Mouse (Mus musculus): Measurements from ENCODE around the gene Psmd7.
A peak's percentile ranks its signal among the peaks of the same experiment; 100 is the strongest.

Gene Psmd7

DNA sequence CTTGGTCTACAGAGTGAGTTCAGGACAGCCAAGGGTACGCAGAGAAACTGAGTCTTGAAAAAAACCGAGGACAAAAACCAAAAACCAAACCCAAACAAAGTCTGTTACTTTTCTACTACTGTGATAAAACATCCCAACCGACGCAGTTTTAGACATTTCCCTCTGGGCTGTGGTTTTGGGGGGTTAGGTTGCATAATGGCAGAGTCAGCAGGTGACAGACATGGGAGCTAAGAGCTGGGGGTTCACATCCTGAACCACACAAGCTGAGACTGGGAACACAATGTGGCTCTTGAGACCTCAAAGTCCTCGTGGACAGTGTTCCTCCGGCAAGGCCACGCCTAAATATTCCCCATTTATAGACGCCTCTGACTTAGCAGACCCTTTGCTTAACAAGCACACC is 10.1 kb downstream of the Psmd7 start:
- no peak for DNase-seq (ENCODE audit: low spot score in 2 of 2)

GRCm38 (mm10) chr8:107577640-107578039 is 10.6 kb downstream of the Psmd7 start:
- DNase-seq (ENCODE audit: low spot score in 2 of 2) = no peak

- DNase-seq (ENCODE audit: low spot score in 2 of 2) = peak; percentile 69 to 83
Measured at GRCm38 (mm10) chr8:107576702-107577101, 11.6 kb downstream of the Psmd7 start.

DNA sequence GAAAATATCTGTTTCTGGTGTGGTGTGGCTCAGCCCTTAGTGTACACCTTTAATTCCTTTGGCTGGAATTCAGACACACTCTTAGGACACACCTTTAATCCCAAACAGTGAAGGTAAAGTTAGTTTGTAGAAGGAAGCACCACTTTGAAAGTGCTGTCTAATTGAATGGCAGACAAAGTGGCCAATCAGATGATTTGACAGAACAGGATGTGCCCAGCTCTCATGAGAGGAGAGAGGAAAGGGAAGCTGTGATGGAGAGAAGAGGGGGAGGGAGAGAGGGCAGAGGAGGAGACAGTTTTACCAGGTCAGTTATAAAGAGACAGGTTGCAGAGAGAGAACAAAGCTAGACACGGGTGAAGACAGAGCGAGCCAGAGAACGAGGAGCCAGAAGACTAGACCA is 13.5 kb downstream of the Psmd7 start:
- DNase-seq (ENCODE audit: low spot score in 2 of 2) = no peak

DNA sequence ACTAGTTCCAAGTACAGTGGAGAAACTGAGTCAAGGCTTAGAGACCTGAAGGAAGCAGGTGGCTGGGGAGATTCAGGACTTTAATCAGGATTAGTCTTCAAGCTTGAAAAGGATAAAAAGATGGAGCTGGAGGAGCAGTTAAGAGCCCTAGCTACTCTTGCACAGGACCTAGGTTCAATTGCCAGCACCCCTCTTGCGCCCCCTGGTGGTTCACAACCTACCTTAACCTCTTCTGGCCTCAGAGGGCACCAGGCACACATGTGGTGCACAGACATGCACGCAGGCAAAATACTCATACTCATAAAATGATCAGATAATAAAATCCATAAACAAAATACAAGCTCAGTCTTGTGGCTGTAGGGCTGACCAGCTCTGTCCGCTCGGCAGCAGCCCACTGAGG is 15.8 kb downstream of the Psmd7 start:
- peak; percentile 79 to 91 for DNase-seq (ENCODE audit: low spot score in 2 of 2)

- no peak for DNase-seq (ENCODE audit: low spot score in 2 of 2)
Measured at GRCm38 (mm10) chr8:107571486-107572135, 16.7 kb downstream of the Psmd7 start.

- DNase-seq (ENCODE audit: low spot score in 2 of 2) = no peak
Measured at GRCm38 (mm10) chr8:107571046-107571445, 17.2 kb downstream of the Psmd7 start.

- DNase-seq (ENCODE audit: low spot score in 2 of 2) = no peak
Measured at GRCm38 (mm10) chr8:107562164-107562563, 26.1 kb downstream of the Psmd7 start.

GRCm38 (mm10) chr8:107560820-107561536 is 27.3 kb downstream of the Psmd7 start:
- peak in 1 of 2 experiments; percentile 37 for DNase-seq (ENCODE audit: low spot score in 2 of 2)

- DNase-seq (ENCODE audit: low spot score in 2 of 2) = no peak
Measured at GRCm38 (mm10) chr8:107556511-107556936, 31.7 kb downstream of the Psmd7 start.

DNA sequence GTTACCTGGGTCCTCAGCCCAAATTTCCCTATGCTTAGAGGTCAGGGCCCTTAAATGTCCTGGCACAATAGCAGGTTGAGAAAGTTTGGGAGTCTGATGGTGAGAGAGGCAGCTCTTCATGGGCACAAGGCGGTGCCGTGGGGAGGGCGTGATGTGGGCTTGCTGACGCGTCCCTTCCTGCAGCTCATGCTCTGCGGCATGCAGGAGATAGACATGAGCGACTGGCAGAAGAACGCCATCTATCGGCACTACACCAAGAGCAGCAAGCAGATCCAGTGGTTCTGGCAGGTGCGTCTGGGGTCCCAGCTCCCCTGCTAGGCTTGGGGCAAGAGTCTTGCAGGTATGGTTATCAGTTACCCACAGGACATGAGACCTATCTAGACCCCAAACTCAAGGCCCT is 33.0 kb downstream of the Psmd7 start:
- DNase-seq (ENCODE audit: low spot score in 2 of 2) = peak in 1 of 2 experiments; percentile 45

DNA sequence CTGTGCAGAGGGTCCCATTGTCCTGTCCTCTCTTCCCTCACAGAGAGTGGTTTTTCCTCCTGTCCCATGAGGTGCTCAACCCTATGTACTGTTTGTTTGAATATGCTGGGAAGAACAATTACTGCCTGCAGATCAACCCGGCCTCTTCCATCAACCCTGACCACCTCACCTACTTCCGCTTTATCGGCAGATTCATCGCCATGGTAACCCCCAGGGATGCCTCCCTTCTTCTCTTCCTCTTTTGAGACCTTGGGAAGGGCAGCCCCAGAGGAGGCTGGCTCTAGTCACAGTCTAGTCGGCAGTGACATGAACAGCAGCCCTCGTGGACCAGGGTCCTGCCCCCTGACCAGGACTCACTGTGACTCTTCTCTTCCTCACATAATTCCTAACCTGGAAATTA is 36.0 kb downstream of the Psmd7 start:
- DNase-seq (ENCODE audit: low spot score in 2 of 2) = peak in 1 of 2 experiments; percentile 48

DNA sequence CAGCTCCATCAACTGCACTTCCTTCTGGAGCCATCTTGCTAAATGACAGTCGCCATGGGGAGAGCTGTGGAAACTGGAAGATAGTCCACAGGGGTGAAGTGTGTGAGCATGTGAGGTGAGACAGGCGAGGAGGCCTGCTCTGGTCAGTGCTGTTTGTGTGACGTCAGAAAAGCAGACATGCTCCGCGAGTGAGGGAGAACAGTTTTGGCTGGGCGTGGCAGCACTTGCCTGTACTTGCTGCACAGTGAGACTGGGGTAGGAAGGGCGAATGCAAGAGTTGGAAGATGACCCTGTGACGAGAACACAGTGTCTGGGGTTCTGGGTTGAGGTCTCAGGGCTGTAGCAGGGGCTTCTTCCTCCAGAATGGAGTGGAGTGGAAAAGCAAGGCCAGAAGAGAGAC is 41.4 kb downstream of the Psmd7 start:
- DNase-seq (ENCODE audit: low spot score in 2 of 2) = no peak

DNA sequence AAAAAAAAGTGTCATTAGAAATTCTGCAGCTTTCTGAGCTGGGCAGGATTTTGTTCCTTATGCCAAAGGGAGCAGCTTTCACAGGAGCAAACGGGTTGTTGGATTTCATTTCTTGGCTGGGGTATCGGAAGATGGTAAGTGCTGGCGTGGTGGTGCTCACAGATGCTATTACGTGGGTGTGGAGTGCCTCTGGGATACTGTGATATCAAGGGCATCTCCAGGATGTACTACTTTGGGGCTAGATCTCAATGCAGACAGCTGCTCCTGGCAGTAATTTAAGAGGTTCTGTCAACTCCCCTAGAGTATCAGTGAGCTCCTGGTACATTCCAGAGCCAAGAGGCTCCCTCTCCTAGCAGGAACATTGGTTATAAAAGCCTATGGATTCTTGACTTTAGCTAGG is 42.1 kb downstream of the Psmd7 start:
- no peak for DNase-seq (ENCODE audit: low spot score in 2 of 2)

DNA sequence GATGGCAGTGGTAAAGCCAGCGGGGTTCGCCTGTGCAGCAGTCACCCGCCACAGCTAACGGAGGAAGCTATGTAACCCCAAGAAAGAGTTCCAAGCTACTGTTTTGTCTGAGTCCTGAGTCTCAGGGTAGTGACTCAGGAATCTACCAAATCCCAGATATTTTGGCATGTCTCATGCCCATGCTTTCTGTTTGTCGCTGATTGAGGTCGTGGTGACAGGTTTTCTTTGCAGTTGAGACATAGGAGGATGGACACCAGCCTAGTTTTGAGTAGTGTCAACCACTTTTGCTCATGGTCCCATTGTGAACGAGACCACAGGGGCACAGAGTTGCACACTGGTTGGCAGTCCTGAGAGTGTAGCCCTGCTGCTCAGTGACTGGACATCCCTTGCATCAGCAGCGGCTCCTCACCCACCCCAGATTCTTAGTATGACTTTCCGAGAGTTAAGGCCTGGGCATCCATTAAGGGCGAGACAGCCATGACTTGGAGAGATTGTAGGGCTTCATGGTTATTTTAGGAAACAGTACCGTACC is 42.6 kb downstream of the Psmd7 start:
- DNase-seq (ENCODE audit: low spot score in 2 of 2) = no peak

GRCm38 (mm10) chr8:107544651-107545174 is 43.6 kb downstream of the Psmd7 start:
- no peak for DNase-seq (ENCODE audit: low spot score in 2 of 2)

DNA sequence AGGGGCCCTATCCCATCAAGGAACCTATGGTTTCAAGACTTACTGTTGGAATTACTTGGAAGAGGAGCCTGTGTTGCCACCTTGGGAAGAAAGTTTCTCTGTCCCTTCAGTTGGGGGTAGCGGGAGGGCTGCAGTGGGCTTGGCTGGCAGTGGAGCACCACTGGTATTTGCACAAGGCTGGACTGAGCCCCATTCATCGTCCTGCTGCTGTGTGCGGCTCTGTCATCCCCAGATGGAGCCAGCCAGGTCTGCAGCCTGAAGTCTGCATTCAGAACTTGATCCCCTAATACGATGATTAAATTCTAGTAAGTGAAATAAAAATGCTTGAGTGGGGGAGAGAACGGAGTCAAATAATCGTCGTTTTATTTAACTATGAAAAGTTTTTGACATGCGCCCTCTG is 44.1 kb downstream of the Psmd7 start:
- no peak for DNase-seq (ENCODE audit: low spot score in 2 of 2)

DNA sequence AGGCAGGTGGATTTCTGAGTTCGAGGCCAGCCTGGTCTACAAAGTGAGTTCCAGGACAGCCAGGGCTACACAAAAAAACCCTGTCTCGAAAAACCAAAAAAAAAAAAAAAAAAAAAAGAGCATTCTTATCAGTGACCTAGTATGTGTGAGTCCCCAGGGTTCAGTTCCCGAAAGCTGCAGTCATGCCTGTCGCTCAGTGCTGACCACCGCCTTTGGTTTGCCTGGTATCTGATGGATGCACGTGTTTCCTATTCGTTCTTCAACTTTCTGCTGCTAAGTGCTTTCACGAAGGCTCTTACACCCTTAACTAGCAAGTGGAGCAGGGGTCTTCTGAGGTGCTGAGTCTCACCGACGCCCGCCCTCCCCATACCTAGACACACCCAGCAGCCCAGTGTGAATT is 44.5 kb downstream of the Psmd7 start:
- DNase-seq (ENCODE audit: low spot score in 2 of 2) = no peak

- DNase-seq (ENCODE audit: low spot score in 2 of 2) = no peak
Measured at GRCm38 (mm10) chr8:107542151-107542550, 46.1 kb downstream of the Psmd7 start.

GRCm38 (mm10) chr8:107541369-107541768 is 46.9 kb downstream of the Psmd7 start:
- DNase-seq (ENCODE audit: low spot score in 2 of 2) = no peak

DNA sequence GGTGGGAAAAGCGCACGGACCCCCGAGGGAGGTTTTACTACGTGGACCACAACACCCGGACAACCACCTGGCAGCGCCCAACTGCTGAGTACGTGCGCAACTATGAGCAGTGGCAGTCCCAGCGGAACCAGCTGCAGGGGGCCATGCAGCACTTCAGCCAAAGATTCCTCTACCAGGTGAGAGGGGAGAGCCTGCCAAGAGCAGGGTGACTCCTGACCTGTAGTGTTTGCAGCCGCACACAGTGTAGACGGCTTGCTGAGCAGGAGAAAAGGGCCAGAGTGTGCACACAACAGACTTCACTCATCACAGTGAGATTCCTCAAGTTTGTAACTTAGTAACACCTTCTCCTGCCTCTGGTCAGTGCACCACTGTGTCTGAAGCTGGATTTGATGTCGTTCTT is 47.6 kb downstream of the Psmd7 start:
- DNase-seq (ENCODE audit: low spot score in 2 of 2) = no peak

- DNase-seq (ENCODE audit: low spot score in 2 of 2) = no peak
Measured at GRCm38 (mm10) chr8:107537472-107537871, 50.8 kb downstream of the Psmd7 start.
